Mouse (Mus musculus) adrenal gland, adult (tissue): ENCODE measurements around the gene Gmds.

ENCODE experiments used
- DNase-seq, 2 experiments: peaks; one replicate each; pipeline ENCODE4 v3.0.0; 2022 to 2023; ENCODE audit warnings: low spot score in 1 of 2; ENCODE audit not compliant: inconsistent age in 2 of 2

Gmds gene

DNA sequence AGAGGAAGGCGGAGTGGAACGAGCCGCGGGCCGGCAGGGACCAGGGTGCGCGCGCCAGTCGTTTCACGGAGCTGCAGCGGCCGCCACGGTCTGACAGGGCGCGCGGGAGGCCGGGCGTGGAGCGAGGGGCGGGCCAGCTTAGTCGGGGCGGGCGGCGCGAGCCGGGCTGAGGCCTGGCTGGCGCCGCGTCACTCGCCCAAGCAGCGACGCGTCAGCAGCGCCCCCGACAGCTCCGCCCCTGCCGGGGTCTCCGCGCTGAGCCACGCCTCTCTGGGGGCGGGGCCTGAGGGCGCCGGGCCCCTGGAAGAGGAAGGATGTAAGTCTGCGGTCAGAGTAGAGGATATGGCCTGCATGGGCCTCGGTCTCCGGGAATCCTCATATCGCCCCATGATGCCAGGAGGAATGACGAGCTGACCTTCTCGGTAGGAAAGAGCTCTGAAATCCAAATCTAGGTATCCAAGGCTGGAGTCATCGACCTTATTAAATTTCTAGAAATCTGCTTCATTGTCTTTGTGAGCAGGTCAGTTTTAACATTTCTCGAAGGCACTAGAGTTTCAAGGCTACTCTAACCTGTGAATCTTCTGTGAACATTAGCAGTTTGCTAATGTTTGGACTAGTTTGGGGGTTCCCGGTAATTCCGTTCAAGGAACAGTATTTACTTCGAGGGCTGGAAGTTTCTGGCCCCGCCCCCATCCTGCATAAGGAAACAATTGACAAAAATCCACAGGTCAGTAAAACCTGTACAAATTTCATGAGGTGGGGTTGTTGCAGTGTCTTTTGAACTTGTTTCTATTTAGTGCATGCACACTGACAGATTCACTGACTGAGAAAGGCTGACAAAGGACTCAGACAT, at the start of gene Gmds:
Gmds (minus strand) TSS at position 228 of the 853 bp plus-strand sequence.
- DNase-seq = peak; percentile 96 to 98

DNA sequence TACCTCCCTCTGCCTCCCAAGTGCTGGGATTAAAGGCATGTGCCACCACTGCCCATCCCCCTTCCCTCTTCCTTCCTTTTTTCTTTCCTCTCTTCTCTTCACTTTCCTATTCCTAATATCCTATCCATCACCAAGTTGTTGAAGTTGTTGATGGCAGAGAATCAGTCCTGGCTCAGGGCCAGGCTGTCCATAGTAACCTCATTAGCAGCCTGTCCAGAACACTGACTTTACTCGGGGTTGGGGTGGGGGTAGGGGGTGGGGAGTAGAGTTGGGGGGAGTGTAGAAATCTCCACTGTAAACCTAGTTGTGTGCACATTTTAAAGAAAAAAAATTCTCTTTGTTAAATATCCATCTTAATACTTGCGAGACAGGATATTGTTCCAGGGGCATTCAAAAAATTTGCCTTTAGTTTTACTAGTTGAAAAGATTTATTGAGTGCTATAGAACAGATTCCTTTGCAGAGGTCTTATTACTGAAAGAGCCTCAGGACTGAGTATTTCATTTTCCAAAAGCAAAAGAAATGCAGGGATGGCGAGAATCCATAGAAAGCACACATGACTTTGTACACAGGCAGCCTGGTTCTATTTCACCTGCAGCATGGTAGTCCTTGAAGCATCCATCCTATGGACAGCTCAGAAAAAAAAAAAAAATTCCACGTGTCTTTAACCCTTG, 47.0 kb upstream of the Gmds start:
- DNase-seq = no peak

DNA sequence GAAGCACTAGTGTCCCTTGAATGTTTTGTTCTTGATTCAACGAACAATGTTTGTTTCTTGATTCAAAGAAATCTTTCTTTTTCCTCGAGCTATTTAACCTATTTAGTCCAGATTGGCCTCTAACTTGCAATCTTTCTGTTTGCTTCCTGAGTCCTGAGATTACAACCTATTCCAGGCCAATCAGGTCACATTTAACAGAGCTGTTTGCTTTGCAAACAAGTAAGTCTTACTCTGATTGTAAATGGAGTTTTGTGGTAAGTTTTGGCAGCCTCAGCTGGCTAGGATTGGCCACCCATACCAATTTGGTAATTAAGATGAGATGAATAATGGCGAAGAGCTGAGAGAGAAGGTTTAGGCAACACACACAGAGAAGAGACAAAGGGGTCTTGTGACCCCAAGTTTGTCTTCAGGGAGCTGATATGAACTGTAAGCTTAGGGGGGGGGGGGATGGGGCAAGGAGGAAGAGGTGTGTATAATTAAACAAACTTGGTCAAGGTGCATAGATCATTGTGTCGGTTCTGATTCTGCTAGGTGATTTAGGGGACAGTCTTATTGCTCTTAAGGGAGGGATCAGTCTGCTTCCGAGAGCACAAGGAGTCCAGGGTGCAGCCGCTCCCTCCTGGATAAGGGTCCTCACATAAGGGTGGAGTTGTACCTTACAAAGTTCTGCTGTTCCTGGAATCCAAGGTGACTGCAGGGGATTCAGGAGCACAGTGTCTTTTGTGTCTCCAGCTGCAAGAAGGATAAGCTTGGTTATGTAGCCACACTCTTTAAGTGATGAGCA, 43.9 kb upstream of the Gmds start:
- DNase-seq = no peak

DNA sequence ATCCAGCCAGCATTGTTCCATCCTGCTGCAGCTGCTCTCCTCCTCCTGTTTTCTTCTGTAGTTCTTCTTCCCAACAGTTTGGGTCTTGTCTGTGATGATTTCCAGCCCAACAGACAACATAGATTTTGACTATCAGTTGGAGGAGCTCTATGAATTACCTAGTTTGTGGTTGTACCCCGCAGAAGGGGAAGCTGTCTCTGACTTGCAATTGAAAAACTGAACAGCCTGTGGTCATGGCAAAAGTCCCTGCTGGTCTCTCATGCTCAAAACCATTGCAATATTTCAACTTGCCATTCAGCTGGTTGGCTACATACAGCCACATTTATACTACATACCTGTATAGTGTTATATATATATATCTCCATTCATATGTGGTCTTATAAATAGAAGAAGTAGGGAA, 40.1 kb upstream of the Gmds start:
- DNase-seq = no peak

DNA sequence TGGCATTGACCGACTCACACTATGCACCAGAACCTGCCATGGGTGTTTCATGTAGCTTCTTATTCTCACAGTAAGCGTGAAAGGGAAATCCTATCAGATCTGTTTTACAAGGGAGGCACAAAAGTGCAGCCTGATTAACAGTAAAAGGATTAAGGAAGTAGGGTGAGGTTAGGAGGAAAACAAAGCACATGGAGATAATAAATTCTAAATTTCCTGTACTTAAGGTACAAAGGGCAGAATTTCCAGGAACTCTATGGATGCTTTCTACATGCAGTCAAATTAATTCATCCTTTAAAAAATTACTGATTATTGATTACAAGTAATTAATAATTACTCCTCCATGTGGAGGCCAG, 34.0 kb upstream of the Gmds start:
- DNase-seq = no peak

DNA sequence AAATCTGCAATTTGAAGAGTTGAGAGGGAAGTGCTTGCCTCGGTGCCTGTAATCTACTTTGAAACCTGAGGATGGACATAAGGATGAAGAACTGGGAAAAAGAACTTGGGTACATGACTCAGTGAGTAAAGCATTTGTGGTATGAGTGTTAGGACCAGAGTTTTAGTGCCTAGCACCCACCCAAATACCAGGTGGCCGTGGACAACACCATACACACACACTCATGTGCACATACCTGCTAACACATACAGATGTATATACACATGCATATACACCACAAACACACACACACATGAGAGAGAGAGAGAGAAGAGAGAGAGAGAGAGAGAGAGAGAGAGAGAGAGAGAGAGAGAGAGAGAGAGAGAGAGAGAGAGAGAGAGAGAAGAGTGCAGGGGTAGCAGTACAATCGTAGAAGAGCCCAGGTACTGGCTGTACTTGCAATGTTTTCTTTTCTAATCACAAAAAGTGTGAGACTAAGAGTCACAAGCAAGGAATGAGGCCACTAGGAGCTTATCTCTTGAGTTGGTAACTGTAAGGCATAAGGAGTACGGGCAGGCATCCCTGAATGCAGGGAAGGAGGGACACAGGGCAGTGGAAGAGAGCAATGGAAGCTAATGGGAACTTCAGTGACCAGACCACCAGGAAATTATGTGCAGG, 33.5 kb upstream of the Gmds start:
- no peak for DNase-seq

DNA sequence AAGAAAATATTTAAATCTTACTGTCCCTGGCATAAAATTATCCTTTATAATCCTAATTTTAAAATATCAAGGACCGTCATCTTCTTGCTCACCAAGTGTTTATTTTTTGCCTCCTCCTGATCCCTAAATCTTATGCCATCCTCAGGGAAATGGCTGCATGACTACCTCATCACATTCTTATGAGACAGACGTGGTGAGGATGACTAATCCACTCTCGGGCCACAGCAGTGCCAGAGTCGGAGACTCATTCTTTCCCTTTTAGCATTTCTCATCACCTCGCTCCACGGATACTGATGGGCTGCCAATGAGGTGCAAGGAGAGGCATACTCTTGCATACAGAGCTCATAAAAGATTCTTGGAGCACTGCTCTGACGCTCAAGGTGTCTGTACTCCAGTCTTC, 32.2 kb upstream of the Gmds start:
- DNase-seq = peak; percentile 10 to 44

DNA sequence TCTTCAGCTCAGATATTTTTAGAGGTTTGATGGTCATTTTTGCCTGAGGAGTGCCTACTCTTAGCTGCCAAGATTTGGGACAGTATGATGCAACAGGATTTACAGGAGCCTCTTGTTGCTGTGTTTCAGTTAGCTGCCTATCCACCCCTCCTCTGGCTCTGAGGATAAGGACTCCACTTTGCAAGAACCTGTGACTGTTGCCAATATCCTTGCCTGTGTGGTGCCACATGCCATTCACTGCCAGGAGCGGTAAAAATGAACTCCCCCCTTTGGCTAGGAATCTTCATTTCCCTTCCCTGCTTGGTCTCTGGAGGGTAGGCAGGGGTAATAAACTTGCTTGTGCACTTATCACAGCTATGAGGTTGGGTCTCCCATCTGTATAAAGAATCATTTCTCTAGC, 31.6 kb upstream of the Gmds start:
- DNase-seq = peak in 1 of 2 experiments; percentile 23

DNA sequence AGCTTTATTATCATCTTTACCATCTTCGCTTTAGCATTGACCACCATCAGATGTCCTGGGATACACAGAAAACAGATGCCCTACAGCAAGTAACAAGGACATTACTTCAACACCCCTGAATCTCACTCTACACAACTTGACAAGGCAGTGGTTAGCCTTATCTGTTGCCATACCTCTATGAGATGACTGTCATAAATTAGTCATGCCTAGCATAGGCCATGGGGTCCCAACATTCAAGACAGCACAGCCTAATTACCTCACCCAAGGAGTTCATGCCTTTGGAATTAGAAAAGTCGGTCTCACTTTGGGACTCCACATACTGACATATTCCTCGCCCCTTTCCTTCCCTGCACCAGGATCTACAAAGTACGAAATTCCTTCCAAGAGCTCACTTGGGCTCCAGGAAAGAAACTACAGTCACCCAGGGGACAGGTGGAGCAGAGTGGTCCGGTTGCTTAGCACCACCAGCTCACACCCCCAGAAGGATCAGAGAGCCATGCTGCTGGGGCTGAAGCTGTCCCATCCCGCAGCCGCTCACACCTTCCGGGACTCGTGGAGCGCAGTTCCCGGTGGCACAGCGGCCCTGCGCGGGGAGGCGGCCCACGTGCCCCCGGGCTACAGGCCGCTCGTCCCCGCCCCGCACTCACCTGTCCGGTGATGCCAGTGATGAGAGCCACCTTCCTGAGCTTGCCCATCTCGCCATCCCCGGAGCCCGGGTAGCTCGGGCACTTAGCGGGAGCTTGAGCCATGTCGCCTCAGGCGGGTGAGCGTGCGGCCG, 616 bp downstream of the Gmds start:
- DNase-seq = no peak

DNA sequence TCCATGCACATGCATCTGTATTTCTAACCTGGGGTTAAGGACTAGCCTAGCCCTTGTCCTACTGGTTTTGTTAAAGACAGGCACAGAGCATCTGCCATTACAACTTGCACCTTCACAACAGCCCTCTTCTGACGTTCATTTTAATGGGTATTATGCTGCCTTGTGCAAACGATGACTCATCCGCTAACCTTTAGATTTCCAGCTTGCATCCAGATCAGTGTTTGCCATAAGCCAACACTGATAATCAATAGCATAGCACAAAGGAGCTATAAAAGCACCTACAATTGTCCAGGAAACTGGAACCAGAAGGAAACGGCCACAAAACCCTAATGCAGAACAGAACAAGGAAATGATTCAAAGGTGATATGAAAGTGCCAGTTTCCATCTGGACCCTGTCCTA, 20.2 kb downstream of the Gmds start:
- DNase-seq = peak in 1 of 2 experiments; percentile 35

DNA sequence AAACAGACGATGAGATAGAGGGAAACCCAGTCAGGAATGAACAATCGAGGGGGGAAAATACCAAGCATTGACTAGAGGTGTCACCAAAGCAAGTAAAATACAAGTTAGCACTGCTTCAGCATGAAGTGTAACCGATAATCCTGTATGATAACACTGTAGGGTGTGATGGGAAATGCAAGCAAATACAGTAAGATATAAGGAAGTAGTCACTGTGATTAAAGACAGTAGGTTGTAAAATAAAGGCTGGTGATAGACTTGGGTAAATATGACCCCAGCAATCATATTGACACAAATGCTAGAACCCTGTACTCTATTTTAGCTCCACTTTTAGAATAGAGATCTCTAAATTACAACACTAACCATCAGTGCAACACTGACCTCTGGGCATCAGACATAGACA, 21.2 kb downstream of the Gmds start:
- no peak for DNase-seq

DNA sequence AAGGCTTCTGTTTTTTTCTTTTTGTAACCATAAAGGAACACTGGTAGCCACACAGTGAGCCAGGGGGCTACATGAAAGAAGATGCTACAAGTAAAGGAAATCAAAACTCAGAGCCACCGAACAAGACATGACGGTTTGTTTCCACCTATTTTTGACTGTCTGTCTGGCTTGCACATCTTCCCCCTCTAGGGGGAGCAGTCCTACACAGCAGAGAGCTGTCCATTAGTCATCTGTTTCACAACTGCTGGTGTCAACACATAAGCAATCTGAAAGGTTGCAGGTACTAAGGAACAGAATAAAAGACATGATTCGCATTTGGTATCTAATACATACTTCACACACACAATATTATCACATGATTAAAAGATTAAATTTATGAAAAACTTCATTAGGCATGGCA, 25.9 kb downstream of the Gmds start:
- peak; percentile 54 to 90 for DNase-seq

DNA sequence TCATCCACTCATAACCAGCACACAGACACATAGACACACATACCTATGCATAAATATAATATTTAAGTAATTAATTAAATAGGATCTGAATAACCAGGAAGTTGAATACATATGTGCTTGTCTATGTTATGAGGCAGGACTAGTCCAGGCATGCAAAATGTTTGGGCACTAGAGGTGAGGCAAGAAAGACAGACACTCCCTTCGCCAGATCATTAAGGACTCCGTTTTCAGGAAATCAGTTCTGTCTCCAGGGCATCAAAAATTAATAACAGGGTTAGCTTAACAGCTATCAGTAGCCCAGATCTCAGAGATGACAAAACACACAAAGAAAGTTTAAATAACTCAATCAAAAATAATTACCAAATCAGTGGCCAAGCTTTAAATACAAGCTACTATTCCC, 27.1 kb downstream of the Gmds start:
- no peak for DNase-seq

DNA sequence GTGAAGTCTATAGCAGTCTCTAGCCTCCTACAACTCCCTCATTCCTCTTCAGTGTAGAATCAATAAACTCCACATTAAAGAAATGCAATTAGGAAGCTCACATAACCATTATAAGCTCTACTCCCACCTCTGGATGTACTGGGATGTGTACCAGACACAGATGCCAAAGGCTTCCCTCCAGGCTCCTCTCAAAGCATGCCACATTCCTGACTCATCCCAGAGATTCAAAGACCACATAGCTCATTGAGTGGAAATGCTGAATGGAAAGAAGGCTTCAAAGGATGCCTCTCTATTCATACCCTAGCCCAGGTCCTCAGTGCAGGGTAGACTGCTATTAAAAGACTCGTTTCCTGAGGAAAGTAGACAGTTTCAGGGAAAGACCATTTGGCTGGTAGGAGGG, 40.1 kb downstream of the Gmds start:
- DNase-seq = no peak

DNA sequence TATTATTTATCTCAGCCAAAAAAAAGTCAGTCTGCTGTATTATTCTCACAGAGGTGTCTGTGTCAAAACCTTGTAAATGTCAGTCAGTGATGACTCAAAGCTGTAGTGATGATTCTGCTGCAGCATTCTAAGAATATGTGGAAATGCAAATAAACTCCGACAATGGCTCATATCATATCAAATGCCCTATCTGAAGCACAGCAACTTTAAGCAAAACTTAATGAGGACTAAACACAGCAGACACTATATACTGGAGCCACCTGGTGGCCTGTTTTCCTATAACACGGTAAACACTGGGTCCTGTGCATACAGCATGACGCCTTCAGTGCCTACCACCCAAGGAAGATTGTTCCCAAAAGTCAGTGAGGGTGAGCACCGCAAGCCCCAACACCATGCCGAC, 41.1 kb downstream of the Gmds start:
- DNase-seq = peak; percentile 24 to 76

DNA sequence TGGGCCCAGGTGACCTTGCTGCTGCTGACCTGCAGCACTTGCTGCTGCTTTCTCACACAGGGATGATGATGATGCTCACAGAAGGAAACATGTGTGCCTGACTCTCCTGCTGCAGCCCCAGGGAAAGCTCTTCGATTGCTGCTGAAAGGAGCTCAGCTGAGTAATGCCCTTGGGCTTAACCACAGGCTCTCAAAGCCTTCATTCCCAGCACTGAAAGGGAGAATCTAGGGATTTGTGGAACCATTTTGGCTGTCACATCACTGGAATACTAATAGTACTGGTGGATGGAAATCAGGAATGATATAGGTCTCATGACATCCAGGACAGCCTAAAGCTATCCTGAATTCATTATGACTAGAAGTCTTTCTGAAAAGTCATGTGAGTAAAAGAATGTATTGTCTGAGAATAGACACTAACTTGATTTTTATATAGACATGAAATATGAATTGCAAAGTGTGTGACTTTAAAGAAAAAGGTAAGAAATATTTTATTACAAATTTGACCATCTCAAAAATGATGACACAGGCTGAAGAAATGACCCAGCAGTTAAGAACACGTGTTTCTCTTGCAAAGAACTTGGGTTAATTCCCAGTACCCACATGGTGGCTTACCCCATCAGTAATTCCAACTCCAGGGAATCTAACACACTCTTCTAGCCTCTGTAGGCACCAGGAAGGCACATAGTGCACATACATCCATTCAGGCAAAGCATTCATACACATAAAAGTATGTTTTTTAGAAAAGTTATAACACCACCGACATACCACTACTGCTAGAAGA, 43.9 kb downstream of the Gmds start:
- DNase-seq = peak in 1 of 2 experiments; percentile 84

DNA sequence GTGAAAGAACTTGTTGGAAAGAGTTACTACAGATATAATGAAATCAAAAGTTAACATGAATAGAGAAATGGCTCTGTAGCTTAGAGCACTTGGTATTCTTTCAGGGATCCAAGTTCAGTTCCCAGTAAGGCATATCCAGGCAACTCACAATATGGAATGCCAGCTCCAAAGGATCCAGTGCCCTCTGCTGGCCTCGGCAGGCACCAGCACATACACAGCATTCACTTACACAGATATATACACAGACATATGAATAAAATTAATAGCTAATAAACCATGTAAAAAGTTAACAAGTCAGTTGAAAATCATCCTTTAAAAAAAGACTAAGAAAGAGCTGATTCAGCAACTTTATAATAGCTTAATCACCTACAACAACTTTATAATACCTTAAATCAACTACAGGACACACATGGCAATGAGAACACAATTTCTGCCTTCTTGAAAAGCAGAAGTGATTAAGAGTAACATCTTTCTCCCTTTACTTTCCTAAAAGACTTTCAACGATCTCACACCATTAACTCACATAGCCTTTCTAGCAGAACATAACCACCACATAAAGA, 65.5 kb downstream of the Gmds start:
- no peak for DNase-seq

DNA sequence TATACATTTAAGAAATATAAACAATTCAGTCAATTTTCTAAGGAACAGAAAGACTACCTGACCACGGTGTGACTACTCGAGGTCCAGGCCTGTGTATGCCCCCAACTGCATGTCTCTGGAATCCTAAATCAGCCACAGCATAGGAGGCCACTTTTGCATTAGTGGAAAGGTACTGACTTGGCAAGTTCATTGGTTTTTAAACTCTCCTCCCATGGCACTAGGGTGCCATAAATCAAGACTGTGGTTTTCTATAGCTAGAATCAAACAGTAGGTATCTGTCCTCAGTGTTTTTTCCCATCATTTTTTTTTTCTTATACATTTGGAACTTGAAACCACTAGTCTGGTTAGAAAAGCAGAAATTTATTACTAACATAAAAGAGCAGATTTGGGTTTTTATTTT, 68.8 kb downstream of the Gmds start:
- no peak for DNase-seq

DNA sequence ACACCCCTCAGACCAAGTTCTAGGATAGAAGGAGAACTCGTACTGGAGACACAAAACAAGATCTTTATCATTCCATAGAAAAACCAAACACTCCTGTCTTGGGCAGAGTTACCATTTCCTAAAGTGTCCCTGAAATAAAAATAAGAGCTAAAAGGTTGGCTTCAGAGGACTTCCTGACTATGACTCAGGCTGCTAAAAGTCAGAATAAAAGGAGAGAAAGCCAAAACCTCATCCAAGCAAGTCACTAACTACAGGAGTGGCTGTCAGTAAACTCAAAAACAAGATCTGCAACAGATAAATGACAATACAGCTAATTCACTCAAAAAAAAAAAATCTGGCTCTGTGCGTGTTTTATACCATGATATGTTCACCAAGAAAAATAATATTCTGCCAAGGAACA, 69.3 kb downstream of the Gmds start:
- DNase-seq = no peak

DNA sequence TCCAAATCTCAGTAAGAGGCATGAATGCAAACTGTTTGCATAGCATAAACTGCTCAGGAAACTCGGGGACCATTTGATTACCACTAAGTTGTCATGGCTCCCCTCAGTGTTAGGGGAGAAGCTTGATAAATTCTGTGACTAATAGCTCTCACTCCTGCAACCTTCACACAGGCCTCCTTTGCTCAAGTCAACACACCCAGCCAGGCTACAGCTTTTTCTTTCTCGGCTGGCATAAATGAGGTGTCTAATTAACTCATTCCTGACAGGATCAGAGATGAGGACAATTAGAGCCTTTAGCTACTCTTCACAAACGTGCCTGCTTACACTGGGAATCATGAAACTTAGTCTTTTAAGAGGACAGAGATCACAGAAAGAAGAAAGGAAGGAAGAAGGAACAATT, 70.3 kb downstream of the Gmds start:
- no peak for DNase-seq
